Mouse (Mus musculus): ENCODE data around the gene Gm4565. TPM values are rescaled to one million over a fixed set of nuclear protein-coding genes. Genes with fewer than 3 reads are reported as not detected.

Gene Gm4565
- polyA plus RNA-seq (2017; shearing (Covaris generic)): 0.65 TPM

DNA sequence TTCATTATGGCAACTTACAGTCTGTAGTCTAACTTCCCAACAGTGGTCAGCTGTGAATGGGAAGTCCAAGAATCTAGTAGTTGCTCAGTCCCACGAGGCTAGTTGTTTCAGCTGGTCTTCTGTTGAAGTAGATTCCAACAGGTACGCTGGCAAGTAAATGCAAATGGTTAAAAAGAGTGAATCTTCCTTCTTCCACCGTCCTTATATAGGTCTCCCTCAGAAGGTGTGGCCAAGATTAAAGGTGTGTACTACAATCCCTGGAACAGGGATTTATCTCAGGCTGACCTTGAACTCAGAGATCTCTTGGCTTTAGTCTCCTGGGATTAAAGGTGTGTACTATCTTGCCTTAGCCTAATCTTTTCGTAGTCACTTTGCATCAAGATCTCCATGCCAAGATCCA lies at the start of gene Gm4565:
Gm4565 (minus strand) TSS at position 101 of the 400 bp plus-strand sequence.

GRCm38 (mm10) chr7:22565243-22565642 lies 22.7 kb downstream of the Gm4565 start, which contains the start of gene Gm4201:
Gm4201 (minus strand) TSS chr7:22565343.

DNA sequence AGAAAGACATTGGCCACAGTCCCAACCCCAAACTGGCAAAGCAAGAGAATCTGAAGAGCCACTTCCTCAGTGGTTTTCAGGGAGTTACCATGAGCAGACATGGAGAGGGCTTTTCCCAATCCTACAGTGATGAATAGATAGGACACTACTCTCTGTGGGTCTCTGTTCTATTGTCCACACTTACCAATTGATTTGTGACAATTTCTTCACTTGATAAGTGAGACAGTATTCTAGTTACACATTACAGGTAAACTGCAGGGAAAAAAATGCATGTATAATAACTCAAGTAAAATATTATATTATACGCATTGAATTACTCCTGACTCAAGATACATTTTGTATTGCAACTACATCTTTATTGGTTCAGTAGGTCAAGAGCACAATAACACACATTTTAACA lies 53.1 kb downstream of the Gm4565 start, which contains the start of gene Gm8677:
Gm8677 (minus strand) TSS at position 101 of the 400 bp plus-strand sequence.

Other genes with a start within 250 kb of the Gm4565 start
- gene Gm8660, start 217.1 kb downstream of the Gm4565 start, polyA plus RNA-seq (2017; shearing (Covaris generic)): not detected
- gene Vmn1r148, start 174.5 kb downstream of the Gm4565 start, polyA plus RNA-seq (2017; shearing (Covaris generic)): not detected
- not detected for gene Vmn1r149, start 149.9 kb downstream of the Gm4565 start, polyA plus RNA-seq (2017; shearing (Covaris generic))
- 1.2 TPM for gene Gm10665, start 124.1 kb downstream of the Gm4565 start, polyA plus RNA-seq (2017; shearing (Covaris generic))
- not detected for gene Vmn1r151, start 88.4 kb downstream of the Gm4565 start, polyA plus RNA-seq (2017; shearing (Covaris generic))
- 0.89 TPM for gene Vmn1r152, start 65.2 kb downstream of the Gm4565 start, polyA plus RNA-seq (2017; shearing (Covaris generic))
- not detected for gene Gm8677, start 53.2 kb downstream of the Gm4565 start, polyA plus RNA-seq (2017; shearing (Covaris generic))
- gene Gm4201, start 22.8 kb downstream of the Gm4565 start, polyA plus RNA-seq (2017; shearing (Covaris generic)): not detected
- gene Vmn1r155, start 69.9 kb upstream of the Gm4565 start, polyA plus RNA-seq (2017; shearing (Covaris generic)): 1.1 TPM
- gene Gm8693, start 104.2 kb upstream of the Gm4565 start, polyA plus RNA-seq (2017; shearing (Covaris generic)): not detected
- not detected for gene Gm4567, start 131.6 kb upstream of the Gm4565 start, polyA plus RNA-seq (2017; shearing (Covaris generic))
- gene Vmn1r157, start 173.6 kb upstream of the Gm4565 start, polyA plus RNA-seq (2017; shearing (Covaris generic)): not detected
- gene Vmn1r158, start 202.7 kb upstream of the Gm4565 start, polyA plus RNA-seq (2017; shearing (Covaris generic)): not detected